Mouse (Mus musculus): ENCODE data around the gene Herc2.

GRCm38 (mm10) chr7:56236617-56237016, 186.6 kb downstream of the Herc2 start:
- no peak for TF ChIP-seq EP300 (IDR thresholded peaks at IDR 0.05; ENCODE audit: low read depth)
- no peak for TF ChIP-seq CTCF (IDR thresholded peaks at IDR 0.05; ENCODE audit: low read depth)

Data from heart, postnatal 0 days (tissue).